Mouse (Mus musculus): ENCODE measurements around the gene Bend6. TPM values are rescaled to one million over a fixed set of nuclear protein-coding genes. Genes with fewer than 3 reads are reported as not detected.

Bend6 gene
- polyA plus RNA-seq, 1 experiment from 2014 or later, result 0.21 TPM

- no peaks in the 10 kb centered on the region for H3K4me1 ChIP-seq (ENCODE audit: insufficient read depth)
- H3K4me3 ChIP-seq (ENCODE audit: low read depth, low read length), result peak within 1 kb of the TSS; percentile 52
- WGBS, result 3% methylated on average over 42 of the region's 44 CpGs
- peaks cover 39% of the 10 kb centered on the region for H3K27me3 ChIP-seq (ENCODE audit: insufficient read depth, low read length)
- DNase-seq, result no peak
- no peaks in the 10 kb centered on the region for H3K9me3 ChIP-seq (ENCODE audit: low read depth, low read length)
- no peak for TF ChIP-seq CTCF (IDR thresholded peaks at IDR 0.05; ENCODE audit: low read depth)
- peak within 1 kb of the TSS; percentile 54 for H3K9ac ChIP-seq
- H3K4me2 ChIP-seq, result peak within 1 kb of the TSS; percentile 96
- H3K36me3 ChIP-seq (ENCODE audit: insufficient read depth), result no peaks in the 10 kb centered on the region
- ATAC-seq (ENCODE audit: insufficient read depth), result peak; percentile 6
- H3K27ac ChIP-seq (ENCODE audit: low read depth), result no peak within 1 kb of the TSS
These were observed 761 bp upstream of the Bend6 start, which contains the start of gene Dst for GRCm38 (mm10) chr1:33908191-33908962. Dst (plus strand) TSS chr1:33908225.

- Histone ChIP-seq H3K27ac (ENCODE audit: low read depth) (no peak overlapping the region), H3K9ac (peak overlapping the region; percentile 54), H3K4me1 (ENCODE audit: insufficient read depth) (no peaks in the 10 kb centered on the region), H3K27me3 (ENCODE audit: insufficient read depth, low read length) (peaks cover 39% of the 10 kb centered on the region), H3K9me3 (ENCODE audit: low read depth, low read length) (no peaks in the 10 kb centered on the region), H3K4me2 (peak overlapping the region; percentile 96), H3K4me3 (ENCODE audit: low read depth, low read length) (peak overlapping the region; percentile 52), H3K36me3 (ENCODE audit: insufficient read depth) (no peaks in the 10 kb centered on the region)
- WGBS, result 2% methylated on average over 20 of the region's 20 CpGs
- ATAC-seq (ENCODE audit: insufficient read depth) (peak; percentile 8; the same call in 1 of the 2 replicates), DNase-seq (peak; percentile 32)
- 0 out of 2 replicates have a peak, but pooled peaks have one; percentile 9 for TF ChIP-seq CTCF (IDR thresholded peaks at IDR 0.05; ENCODE audit: low read depth)
These were observed 689 bp downstream of the Bend6 start for GRCm38 (mm10) chr1:33906927-33907326.

GRCm38 (mm10) chr1:33906216-33906615 is 1.4 kb downstream of the Bend6 start:
- H3K4me3 ChIP-seq (ENCODE audit: low read depth, low read length), result no peak overlapping the region
- no peak for TF ChIP-seq CTCF (IDR thresholded peaks at IDR 0.05; ENCODE audit: low read depth)
- no peak overlapping the region for H3K4me2 ChIP-seq
- no peak overlapping the region for H3K9ac ChIP-seq
- 20% methylated on average over 10 of the region's 10 CpGs for WGBS
- H3K4me1 ChIP-seq (ENCODE audit: insufficient read depth), result no peaks in the 10 kb centered on the region
- H3K27me3 ChIP-seq (ENCODE audit: insufficient read depth, low read length), result peaks cover 39% of the 10 kb centered on the region
- H3K36me3 ChIP-seq (ENCODE audit: insufficient read depth), result no peaks in the 10 kb centered on the region
- ATAC-seq (ENCODE audit: insufficient read depth) (no peak), DNase-seq (no peak)
- no peaks in the 10 kb centered on the region for H3K9me3 ChIP-seq (ENCODE audit: low read depth, low read length)
- no peak overlapping the region for H3K27ac ChIP-seq (ENCODE audit: low read depth)

GRCm38 (mm10) chr1:33903587-33903986 is 4.0 kb downstream of the Bend6 start:
- peak overlapping the region; percentile 32; the same call in 1 of the 2 replicates for H3K4me2 ChIP-seq

GRCm38 (mm10) chr1:33900175-33900574 is 7.4 kb downstream of the Bend6 start:
- TF ChIP-seq CTCF (IDR thresholded peaks at IDR 0.05; ENCODE audit: low read depth), result no peak
- 75% methylated on average over 8 of the region's 8 CpGs for WGBS

More at GRCm38 (mm10) chr1:33903587-33903986, 4.0 kb downstream of the Bend6 start:
- ATAC-seq (ENCODE audit: insufficient read depth), result no peak
- Histone ChIP-seq H3K9me3 (ENCODE audit: low read depth, low read length) (no peaks in the 10 kb centered on the region), H3K4me1 (ENCODE audit: insufficient read depth) (no peaks in the 10 kb centered on the region), H3K9ac (no peak overlapping the region), H3K36me3 (ENCODE audit: insufficient read depth) (no peaks in the 10 kb centered on the region), H3K27ac (ENCODE audit: low read depth) (no peak overlapping the region), H3K4me3 (ENCODE audit: low read depth, low read length) (no peak overlapping the region), H3K27me3 (ENCODE audit: insufficient read depth, low read length) (peaks cover 25% of the 10 kb centered on the region)
- no peak for DNase-seq
- TF ChIP-seq CTCF (IDR thresholded peaks at IDR 0.05; ENCODE audit: low read depth), result no peak
- WGBS, result 29% methylated on average over 9 of the region's 9 CpGs

GRCm38 (mm10) chr1:33898373-33898772 is 9.2 kb downstream of the Bend6 start:
- no peaks in the 10 kb centered on the region for H3K9me3 ChIP-seq (ENCODE audit: low read depth, low read length)
- TF ChIP-seq CTCF (IDR thresholded peaks at IDR 0.05; ENCODE audit: low read depth), result no peak
- H3K36me3 ChIP-seq (ENCODE audit: insufficient read depth), result no peaks in the 10 kb centered on the region
- no peak overlapping the region for H3K4me3 ChIP-seq (ENCODE audit: low read depth, low read length)
- no peak overlapping the region for H3K9ac ChIP-seq
- DNase-seq, result no peak
- no peak overlapping the region for H3K27ac ChIP-seq (ENCODE audit: low read depth)
- no peaks in the 10 kb centered on the region for H3K27me3 ChIP-seq (ENCODE audit: insufficient read depth, low read length)
- no peaks in the 10 kb centered on the region for H3K4me1 ChIP-seq (ENCODE audit: insufficient read depth)
- ATAC-seq (ENCODE audit: insufficient read depth), result no peak
- H3K4me2 ChIP-seq, result no peak overlapping the region
- 87% methylated on average over 6 of the region's 6 CpGs for WGBS

More at GRCm38 (mm10) chr1:33900175-33900574, 7.4 kb downstream of the Bend6 start:
- ATAC-seq (ENCODE audit: insufficient read depth) (no peak), DNase-seq (no peak)
- Histone ChIP-seq H3K4me3 (ENCODE audit: low read depth, low read length) (no peak overlapping the region), H3K27ac (ENCODE audit: low read depth) (no peak overlapping the region), H3K27me3 (ENCODE audit: insufficient read depth, low read length) (no peaks in the 10 kb centered on the region), H3K4me2 (no peak overlapping the region), H3K4me1 (ENCODE audit: insufficient read depth) (no peaks in the 10 kb centered on the region), H3K9me3 (ENCODE audit: low read depth, low read length) (no peaks in the 10 kb centered on the region), H3K36me3 (ENCODE audit: insufficient read depth) (no peaks in the 10 kb centered on the region), H3K9ac (no peak overlapping the region)

GRCm38 (mm10) chr1:33897426-33897825 is 10.2 kb downstream of the Bend6 start:
- H3K4me3 ChIP-seq (ENCODE audit: low read depth, low read length), result no peak overlapping the region
- TF ChIP-seq CTCF (IDR thresholded peaks at IDR 0.05; ENCODE audit: low read depth), result no peak
- no peak for DNase-seq
- H3K4me2 ChIP-seq, result no peak overlapping the region
- no peak for ATAC-seq (ENCODE audit: insufficient read depth)
- H3K9me3 ChIP-seq (ENCODE audit: low read depth, low read length), result no peaks in the 10 kb centered on the region
- 79% methylated on average over 11 of the region's 11 CpGs for WGBS
- no peaks in the 10 kb centered on the region for H3K4me1 ChIP-seq (ENCODE audit: insufficient read depth)
- no peaks in the 10 kb centered on the region for H3K36me3 ChIP-seq (ENCODE audit: insufficient read depth)
- no peaks in the 10 kb centered on the region for H3K27me3 ChIP-seq (ENCODE audit: insufficient read depth, low read length)
- H3K9ac ChIP-seq, result no peak overlapping the region
- no peak overlapping the region for H3K27ac ChIP-seq (ENCODE audit: low read depth)
